Mouse (Mus musculus) testis, adult 2 months (tissue): ENCODE measurements around the gene Cyth2.
A peak's percentile ranks its signal among the peaks of the same experiment; 100 is the strongest.

Experiments
- CTCF ChIP-seq: fragments of 200-500 bp; IDR thresholded peaks from 2 replicates; pipeline ENCODE4 v1.5.1; 2012; ENCODE audit warnings: low read depth, mild to moderate bottlenecking, inconsistent platforms, low read length, moderate library complexity; ENCODE audit not compliant: control insufficient read depth, insufficient read depth, insufficient replicate concordance
- POLR2A ChIP-seq: fragments of 200-500 bp; IDR thresholded peaks from 2 replicates; pipeline ENCODE4 v1.6.1; 2012; ENCODE audit warnings: low read depth, mild to moderate bottlenecking, inconsistent platforms, low read length, moderate library complexity; ENCODE audit not compliant: control insufficient read depth

DNA sequence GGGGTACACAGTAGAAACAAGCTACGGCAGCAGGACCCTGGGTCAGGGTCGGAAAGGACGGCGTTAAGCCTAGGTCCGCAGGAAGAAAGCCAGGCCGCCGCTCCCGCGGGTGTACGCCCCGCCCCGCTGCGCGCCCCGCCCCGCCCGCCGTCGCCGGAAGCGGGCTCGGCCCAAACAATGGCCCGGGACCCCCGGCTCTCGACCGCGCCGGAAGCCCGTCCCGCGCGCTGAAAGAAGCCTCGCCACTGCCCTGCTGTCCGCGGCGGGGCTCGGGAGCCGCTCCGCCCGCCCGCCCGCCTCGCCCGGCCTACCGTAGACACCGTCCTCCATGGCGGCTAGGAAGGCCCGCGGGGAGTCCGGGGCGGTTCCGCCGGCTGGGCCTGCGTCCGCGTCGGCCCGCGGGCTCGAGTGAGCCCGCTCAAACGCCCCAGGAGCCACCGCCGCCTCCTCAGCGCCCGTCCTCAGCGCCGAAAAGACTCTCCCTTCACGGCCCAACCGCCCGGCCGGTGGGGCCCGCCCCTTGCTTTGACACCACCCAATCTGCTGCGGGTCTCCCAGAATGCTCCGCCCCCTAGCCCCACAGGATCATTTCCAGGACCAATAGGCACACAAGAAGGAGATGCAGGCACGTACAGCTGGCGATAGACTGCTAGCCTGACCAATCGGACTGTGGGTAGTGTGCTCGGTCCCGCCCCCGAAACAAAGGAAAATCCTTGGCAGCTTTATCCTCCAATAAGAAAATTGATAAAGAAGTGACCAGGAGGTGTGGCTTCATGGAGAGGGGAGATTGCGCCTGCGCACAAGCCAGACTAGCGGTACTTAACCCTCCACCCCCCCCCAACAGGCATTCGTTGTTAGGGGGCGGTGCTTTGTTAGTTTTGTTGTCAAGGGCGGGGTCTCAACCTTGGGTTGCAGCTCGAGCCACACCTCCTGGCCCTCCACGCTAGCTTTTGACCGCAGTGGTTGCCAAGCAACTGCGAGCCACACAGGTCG is at the start of gene Cyth2:
- TF ChIP-seq CTCF (no peak), POLR2A (peak; percentile 91)
